Mouse (Mus musculus): ENCODE results near the gene Dld.

Dld gene

DNA sequence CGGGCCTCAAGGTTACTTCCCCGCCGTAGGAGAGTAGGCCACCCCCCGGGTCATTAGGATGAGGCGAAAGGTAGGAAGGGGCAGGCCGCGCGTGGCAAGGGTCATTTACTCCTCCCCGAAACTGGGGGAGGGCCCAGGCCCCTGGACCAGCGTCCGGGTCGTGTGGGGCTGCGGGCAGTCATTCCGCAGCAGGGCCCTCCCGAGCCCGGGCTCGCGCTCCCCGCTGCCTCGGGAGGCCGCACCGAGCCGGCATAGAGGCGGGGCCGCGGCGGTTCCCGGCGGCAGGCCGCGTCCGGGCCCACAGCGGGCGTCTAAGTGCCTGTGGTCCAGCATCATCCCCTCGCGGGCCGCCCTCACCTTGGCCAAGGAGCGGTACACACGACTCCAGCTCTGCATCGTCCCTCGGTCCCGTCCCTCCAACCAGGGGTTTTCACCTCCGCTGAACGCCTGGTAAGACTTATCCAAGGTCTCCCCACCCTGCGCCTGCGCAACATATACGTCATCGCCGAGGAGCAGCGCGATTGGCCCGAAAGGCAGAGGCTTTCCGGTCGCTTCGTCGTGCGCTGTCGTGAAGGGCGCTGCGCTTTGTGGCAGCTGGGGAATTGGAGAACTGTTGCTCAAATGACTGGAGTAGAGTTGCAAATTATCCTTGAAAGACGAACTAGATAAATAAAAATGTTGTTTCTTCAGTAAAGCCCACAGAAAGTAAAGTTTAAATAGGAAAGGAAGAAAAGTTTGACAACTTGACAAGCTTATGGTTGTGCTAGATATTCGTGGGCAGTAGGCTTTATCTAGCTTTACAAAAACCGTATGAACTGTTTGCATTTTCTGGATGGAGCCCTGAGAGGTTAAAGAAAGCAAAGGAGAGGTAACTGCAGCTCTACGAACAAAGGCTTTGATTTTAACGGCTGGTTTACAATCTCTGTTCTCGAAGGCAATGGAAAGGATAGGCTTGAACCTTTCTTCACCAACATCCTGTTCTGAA lies at the start of gene Dld:
Gene Dld (minus strand): TSS at position 510 of the 985 bp plus-strand sequence.
- peak; percentile 95 for DNase-seq (ENCODE audit: low spot score)

- DNase-seq (ENCODE audit: low spot score): no peak
Measured at GRCm38 (mm10) chr12:31400821-31401220, 49.6 kb upstream of the Dld start.

DNA sequence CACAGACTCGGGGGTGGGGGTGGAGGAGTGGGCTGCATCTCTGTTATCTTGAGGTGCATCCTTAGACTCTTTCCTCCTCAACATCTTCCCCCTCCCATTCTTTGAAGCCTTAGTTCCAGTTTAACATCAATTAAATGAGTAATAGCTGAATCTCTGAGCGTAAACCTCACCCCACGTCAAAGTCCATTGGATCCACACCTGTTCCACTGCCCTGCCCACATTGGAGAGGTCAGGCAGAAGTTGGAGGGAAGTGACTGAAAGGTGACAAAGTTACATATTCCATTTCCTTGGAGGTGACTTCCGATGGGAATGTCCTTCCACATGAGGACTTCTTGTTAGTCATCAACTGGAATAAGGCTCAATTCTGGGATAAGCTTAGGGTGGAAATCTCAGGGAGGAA lies 46.5 kb upstream of the Dld start:
- DNase-seq (ENCODE audit: low spot score): no peak

DNA sequence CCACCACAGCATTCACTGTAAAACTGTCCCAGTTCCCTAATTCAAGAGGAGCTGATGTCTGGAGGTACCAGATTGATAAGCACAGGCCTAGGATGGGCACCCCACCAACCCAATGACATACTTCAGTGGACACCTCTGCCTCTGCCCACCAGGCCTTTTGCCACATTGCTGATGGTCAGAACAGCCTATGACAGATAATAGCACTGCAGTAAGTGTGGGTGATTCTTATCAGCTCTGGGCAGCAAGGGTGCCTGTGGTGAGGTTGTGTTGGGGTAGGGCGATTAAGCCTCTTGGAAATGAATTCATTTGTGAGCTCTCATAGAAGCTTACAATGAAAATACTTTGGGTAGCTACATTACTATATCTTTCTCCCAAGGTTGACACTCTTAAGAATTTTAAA lies 44.6 kb upstream of the Dld start:
- DNase-seq (ENCODE audit: low spot score): no peak

GRCm38 (mm10) chr12:31391696-31392095 lies 40.4 kb upstream of the Dld start:
- no peak for DNase-seq (ENCODE audit: low spot score)

DNA sequence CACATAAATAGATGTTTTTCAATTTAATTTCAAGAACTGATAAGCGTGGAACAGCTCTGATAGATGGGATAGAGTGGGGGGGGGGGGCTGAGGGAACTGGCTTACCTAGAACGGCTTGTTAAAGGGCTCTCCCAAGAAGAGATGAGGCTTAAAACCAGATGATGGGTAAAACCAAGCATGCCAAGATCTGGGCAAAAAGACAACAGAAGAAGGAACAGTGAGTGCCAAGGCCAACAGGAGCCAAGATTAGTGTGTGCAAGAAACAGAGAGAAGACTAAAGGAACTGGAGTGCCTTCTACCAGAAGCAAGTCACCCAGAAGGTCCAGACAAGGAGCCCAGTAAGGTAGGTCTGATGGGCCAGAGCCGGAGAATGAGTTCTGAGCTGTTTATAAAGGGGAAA lies 39.3 kb upstream of the Dld start, which contains the start of gene Slc26a3:
Gene Slc26a3 (plus strand): TSS at position 301 of the 400 bp plus-strand sequence.
- no peak for DNase-seq (ENCODE audit: low spot score)

DNA sequence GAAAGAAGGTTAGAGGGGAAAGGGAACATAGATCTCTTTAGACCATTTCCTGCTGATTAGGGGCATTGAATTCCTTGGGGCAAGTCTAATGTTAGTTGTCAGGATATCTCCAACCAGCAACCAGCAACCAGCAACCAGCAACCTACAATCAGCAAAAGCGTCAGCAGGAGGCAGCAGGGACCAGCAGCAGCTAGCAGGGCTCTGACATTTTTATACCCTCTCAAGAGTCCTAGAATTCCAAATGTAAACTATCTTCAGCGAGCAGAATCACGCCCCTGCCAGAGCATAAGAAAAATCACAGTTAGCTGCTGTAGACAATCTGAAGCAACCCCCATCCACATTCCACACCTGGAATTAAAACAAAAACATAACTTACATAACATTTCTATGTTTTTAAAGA lies 36.0 kb upstream of the Dld start:
- no peak for DNase-seq (ENCODE audit: low spot score)

GRCm38 (mm10) chr12:31382451-31382850 lies 31.2 kb upstream of the Dld start:
- DNase-seq (ENCODE audit: low spot score): no peak

DNA sequence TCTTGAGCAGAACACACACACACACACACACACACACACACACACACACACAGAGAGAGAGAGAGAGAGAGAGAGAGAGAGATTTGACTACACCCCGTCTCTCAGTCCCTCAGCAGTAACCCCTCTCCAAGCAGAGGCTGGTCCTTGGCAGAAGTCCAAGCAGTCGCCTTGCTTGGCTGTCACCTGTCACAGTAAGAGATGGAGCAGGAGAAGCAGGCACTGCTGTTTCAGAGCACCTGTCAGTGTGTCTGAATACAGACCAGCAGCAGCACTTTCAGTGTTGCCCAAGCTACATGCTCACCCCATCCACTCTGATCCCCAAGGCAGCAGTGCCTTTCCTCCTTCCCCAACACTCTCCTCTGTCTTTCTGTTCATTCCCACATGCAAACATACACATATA lies 29.6 kb upstream of the Dld start:
- DNase-seq (ENCODE audit: low spot score): no peak

- DNase-seq (ENCODE audit: low spot score): no peak
Measured at GRCm38 (mm10) chr12:31377241-31377640, 26.0 kb upstream of the Dld start.

DNA sequence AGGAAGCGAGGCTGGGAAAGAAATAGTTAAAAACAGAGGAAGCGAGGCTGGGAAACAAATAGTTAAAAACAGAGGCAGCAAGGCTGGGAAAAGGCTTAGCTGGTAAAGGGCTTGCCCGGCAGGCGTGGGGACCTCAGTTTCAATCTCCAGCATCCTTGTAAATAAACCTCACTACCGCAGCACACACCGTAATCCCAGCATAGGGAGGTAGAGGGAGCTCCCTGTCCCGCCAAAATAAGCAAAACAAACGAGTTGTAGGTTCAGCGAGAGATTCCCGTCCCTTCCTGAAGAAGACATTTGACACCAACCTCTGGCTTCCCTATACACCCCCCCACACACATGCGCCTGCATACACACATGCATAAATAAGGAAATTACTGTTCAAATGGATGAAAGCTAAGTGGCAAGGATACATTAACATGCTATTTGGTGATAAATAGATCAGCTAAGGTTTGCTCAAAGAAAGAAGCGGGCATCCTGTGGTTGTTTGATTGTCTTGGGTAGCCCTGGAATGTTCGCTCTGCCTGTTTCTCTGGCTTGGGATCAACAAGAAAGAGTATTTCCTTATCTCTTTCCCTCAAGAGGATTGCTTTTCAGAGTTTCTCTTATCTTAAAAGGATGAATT lies 25.2 kb upstream of the Dld start:
- no peak for DNase-seq (ENCODE audit: low spot score)

- DNase-seq (ENCODE audit: low spot score): no peak
Measured at GRCm38 (mm10) chr12:31375283-31375615, 24.0 kb upstream of the Dld start.

GRCm38 (mm10) chr12:31374603-31375282 lies 23.5 kb upstream of the Dld start:
- DNase-seq (ENCODE audit: low spot score): peak; percentile 36

- DNase-seq (ENCODE audit: low spot score): no peak
Measured at GRCm38 (mm10) chr12:31369656-31370055, 18.4 kb upstream of the Dld start.

- DNase-seq (ENCODE audit: low spot score): no peak
Measured at GRCm38 (mm10) chr12:31369118-31369517, 17.9 kb upstream of the Dld start.

DNA sequence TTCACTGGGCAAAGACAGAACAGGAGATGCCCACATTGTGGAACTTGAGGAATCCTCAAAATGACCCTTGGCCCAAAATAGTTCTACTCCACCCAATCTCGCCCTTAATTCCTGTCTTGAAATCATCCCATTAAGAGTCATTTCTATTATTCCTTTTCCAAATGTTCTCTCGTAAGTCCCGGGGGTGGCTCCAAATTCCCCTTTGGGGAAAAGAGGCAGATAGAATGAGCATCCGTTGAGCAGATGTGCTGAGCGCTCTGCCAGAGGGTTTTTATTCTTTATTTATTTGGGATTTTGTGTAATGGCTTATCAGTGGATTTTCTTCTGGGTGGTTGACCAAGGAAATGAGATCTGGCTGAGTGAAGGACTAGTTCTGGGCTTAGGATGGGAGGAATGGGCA lies 16.5 kb upstream of the Dld start:
- no peak for DNase-seq (ENCODE audit: low spot score)

DNA sequence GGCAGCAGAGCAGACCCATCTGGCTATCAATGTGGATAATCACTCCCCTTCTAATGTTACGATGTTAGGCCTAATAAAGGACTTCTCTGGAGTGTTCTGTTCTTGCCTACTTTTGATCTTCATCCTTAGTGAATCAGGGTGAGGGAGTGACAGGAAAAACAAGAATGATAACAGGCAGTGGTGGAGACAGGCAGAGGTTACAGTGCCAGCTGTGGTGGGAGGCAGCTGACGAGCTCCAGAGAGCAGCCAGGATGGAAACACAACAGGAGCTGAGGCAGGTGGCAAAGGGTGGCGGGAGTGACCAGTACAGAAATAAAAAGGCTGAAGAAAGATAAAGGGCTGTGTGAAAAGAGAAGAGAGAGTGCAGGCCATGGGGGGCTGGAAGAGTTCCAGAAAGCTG lies 15.2 kb upstream of the Dld start:
- DNase-seq (ENCODE audit: low spot score): no peak

- DNase-seq (ENCODE audit: low spot score): no peak
Measured at GRCm38 (mm10) chr12:31350191-31350943, 886 bp downstream of the Dld start.

DNA sequence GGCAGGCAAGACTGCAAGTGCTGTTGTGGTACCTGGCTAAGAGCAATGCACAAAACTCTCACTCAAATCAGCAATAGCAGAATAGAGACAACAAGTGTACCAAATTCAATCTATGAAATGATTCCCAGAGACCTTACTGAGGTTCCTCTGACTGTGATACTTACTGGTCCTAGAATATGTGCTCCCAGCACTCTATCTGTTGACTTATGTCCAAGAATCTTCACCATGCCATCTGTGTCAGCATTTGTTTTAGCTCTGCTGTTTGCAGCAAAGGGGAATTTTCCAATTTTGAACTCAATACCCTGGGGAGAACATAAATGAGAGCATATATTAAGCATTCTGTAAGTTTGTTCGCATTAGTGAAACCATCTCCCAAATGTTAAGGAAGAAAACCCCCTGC lies 18.0 kb downstream of the Dld start:
- DNase-seq (ENCODE audit: low spot score): no peak

GRCm38 (mm10) chr12:31327139-31327538 lies 24.1 kb downstream of the Dld start:
- DNase-seq (ENCODE audit: low spot score): no peak

DNA sequence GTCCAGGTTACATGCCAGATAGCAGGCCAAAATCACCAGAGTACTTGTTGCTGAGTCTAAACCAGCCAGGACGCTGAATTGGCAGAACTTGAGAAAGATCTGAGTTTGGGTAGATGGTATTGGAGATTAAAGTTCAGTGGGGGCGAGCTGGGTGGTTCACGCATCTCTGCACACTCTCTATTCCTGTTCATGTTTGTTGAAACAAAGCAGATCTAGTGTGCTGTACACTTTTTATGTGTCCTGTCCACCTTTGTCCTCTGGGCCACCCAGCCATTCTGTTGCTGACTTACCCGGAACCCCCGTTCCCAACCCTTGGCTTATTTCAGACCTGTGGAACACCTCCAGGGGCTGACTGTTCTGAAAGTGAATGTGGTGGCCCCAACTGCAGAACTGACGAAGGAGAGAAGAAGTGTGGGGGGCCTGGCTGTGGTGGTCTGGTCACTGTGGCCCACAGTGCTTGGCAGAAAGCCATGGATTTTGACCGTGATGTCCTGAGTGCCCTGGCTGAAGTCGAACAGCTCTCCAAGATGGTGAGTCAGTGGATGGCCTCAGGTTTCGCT lies 28.0 kb downstream of the Dld start:
- no peak for DNase-seq (ENCODE audit: low spot score)

DNA sequence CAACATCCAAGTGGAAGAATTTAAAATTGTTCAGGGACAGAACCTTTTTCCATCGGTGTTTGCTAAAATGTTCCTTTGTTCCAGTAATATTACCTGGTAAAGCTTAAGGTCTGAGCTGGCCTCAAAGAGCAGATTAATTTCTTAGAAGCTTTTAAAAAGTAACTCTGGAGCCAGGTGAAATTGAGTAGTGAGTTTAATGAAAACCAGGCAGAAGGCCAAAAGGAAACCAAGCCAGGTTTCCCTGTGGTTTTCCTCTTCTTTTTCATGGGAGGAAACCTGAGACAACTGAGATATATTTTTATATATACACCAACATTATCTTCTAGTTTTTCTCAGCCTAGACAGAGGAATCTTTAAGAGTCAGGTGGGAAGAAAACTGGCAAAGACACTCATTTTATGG lies 29.7 kb downstream of the Dld start:
- DNase-seq (ENCODE audit: low spot score): no peak
